Mouse (Mus musculus) urinary bladder, postnatal 25 days (tissue): Measurements from ENCODE around the gene Dnase1l3.

Source experiments
- DNase-seq: peaks from one replicate; pipeline ENCODE4 v3.0.0; 2022; ENCODE audit warnings: low spot score

The Dnase1l3 gene

GRCm38 (mm10) chr14:7975177-7975576, 19.2 kb downstream of the Dnase1l3 start:
- no peak for DNase-seq

GRCm38 (mm10) chr14:7974643-7975042, 19.7 kb downstream of the Dnase1l3 start:
- no peak for DNase-seq

DNA sequence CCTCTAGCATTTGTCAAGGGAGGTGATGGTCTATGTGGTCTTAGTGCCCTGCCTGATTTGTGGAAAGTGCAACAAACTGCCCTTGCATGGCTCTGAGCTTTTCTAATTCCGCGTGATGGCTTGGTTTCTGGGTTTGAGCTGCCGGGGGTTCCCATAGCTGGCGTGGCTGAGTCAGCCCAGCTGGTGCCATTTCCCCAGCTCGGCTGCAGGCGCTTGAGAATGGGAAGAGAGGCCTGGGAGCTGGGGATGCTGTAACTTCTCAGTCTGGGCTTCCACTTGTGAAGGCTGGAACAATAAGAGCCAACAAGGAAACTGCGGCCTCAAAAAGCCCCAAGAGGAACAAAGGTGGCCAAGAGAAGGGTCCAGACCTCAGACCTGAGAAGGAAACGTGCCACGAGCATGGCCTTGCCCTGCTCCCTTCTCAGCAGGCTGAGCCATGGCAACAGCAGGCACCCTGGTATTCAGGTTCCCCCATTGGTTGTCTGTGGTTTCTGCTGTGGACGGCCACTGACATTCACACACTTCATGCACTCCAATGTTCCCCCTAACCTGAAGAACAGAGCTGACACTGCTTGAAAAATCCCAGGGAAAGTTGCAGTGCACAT, 22.4 kb downstream of the Dnase1l3 start:
- DNase-seq = no peak

DNA sequence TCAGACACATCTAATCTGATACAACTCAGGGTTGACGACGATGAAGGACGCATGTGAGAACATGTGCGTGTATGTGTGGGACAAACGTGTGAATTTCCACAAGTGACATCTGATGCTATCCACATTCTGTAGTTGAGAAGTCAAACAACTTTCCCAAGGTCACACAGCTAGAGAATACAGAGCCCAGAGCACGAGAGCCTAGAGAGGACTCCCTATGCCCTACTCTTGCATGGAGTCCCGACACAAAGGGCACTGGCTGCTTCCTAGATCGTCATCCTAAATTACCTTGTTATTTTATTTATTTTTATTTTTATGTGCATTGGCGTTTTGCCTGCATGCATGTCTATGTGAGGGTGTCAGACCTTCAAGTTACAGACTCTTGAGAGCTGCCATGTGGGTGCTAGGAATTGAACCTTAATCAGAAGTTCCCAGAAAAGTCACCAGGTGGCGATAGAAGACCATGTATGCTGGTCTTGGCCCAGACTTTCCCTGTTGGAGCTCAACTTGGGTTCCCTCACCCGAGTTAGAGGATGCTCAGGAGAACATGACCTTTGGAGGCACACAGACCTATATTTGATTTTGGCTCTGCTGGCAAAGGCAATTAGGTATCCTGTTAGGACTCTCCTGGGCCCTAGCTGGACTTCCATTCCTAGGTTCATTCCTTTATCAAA, 30.0 kb downstream of the Dnase1l3 start:
- peak; percentile 61 for DNase-seq

GRCm38 (mm10) chr14:7963160-7963559, 31.2 kb downstream of the Dnase1l3 start:
- DNase-seq = no peak

DNA sequence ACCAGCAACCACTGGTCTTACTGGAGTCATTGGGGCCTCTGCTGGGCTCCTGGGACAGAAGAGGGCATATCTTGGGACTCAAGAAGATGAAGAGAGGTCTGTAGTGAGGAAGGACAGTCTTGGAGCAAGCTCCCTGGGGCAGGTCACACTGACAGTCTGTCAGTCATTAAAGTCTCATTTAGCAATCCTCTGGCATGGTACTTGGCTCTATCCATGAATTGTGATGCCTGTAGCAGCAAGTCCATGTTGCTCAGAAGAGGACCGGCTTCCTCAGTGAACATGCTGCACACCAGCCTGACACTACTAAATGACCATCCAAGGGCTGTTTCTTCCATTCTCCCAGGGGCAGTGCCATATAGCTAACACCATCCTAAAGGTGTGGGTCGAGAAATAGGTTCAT, 31.7 kb downstream of the Dnase1l3 start:
- no peak for DNase-seq

DNA sequence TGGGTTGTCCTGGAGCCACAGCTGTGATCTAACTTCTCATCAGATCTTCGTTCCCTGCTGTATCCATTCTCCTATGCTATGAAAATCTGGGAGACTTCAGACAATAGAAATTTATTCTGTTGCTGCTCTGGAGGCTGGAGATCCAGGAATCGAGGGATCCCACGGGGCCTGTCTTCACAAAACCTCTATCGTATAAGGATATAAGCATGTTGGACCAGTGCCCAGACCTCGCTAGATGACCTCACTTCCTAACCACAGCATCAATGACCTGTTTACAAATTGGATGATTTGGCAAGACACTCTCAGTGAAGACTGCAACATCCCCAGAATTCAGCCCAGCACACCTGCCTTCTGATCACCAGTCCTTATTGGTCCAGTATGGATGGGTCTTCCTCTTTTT, 32.7 kb downstream of the Dnase1l3 start:
- DNase-seq = no peak

GRCm38 (mm10) chr14:7960616-7961015, 33.8 kb downstream of the Dnase1l3 start:
- no peak for DNase-seq

DNA sequence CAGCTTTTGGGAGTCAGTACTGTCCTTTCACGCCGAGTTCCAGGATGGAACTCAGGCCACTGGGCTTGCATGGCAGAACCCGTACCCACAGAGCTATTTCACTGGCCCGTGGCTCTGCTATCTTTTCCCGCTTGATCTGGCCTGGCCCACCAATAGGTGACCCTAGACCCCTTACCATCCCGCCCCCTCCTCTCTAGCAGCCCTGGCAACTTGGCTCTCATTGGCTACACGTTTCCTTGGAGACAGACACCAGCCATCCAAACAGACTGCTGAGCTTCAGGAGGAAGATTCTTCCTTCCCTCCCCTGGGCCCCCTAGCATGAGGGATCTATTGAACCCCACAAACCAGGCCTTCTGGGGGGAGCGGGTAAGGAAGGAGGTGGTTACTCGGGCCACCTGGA, 37.3 kb downstream of the Dnase1l3 start, which contains the start of gene Gm45521:
Gm45521 (plus strand) TSS at position 240 of the 400 bp plus-strand sequence.
- DNase-seq = no peak

DNA sequence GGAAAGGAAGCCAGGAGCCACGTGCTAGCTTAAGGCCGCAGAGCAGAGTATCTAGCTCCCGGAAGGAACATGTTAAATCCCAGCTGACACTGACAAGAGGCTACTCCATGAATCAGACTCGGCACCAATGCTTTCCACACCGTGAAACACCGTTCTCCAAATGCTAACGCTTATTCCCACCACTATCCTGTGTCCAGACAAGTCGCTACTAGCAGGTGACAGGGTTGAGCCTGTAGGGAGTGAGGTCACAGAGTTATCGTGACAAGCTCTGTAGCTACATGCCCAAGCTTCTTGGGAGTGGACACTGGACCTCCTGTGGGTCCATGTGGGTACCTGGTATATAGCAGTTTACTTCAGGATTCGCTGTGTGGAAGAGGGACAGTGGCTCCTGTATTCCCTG, 37.9 kb downstream of the Dnase1l3 start:
- DNase-seq = peak; percentile 48

GRCm38 (mm10) chr14:7954071-7954471, 40.3 kb downstream of the Dnase1l3 start:
- peak; percentile 44 for DNase-seq

DNA sequence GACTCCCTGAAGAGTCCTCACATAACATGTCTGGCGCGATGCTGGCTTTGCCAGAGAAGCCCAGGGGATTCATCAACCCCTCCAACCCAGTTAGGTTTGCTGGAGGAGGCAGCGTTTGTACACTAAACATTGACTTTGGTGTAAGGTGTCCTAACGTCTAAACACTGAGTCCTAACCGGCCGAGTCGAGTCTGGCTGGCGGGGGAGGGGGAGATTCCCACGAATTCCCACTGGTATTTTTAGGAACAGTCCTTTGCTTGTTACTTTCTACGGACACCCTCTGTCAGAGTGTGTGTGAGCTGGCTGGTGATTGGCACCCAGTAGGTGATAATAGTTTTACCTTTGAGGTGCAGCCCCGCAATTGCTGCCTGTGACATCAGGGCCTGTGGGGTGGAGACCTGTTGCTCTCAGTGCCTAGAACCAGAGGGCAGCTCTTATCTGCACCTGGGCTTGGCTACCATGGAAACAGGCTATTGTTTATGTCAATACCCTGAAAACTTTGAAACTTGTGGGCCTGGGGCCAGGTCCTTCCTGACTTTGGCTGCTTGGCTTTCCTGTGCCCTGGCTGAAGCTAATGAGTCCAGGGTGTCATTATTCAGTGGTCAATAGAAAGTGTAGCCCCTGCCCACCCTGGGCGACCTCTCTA, 41.6 kb downstream of the Dnase1l3 start:
- no peak for DNase-seq

- no peak for DNase-seq
Observed at GRCm38 (mm10) chr14:7951234-7951633, 43.1 kb downstream of the Dnase1l3 start.

DNA sequence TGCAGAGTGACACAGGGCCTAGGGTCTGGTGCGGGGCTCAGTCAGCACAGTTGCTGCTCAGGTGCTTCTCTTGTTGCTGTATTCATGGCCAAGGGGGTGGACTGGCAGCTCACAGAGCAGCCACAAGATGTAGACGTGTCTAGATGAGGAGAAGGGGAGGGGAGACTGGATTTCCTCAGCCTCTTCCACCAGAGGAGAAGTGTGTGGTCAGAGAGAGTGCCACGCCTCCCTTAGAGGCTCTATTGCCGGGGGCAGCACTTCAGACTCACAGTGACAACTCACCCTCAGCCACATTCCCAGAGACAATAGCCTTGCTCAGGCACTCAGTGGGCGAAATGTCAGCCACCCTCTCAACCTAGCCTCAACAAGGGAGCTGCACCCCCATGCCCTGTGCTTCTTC, 49.1 kb downstream of the Dnase1l3 start:
- DNase-seq = no peak

DNA sequence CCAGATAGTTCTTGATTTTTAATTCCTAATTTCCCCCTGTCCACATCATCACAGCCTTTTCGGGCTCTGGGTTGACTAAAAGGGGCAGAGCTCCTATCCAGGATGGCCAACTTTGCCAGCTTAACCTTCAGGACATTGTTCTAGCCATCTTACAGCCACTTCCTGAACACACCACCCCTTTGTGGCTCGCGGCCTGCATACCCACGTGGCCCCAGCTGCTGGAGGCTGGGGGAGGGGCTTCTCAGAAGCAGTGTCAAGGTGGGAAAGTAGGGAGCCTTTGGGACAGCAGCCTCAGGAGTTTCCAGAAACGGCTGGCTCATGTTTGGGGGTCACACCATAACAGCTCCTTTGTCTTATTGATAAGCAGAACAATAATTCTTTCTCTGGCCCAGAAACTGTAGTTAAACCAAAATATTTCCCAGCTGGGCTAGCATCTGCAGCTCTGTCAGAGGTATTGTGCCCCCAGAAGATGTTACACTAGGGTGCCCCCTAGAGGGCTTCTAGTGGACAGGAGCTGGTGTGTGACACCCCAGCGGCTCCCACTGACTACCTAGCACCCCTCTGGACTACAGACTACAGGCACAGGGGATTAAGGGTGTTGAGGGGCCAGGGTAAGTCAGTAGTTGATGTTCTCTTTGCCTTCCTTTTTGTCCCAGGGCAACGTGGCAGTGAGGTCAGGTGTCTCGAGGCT, 49.9 kb downstream of the Dnase1l3 start:
- no peak for DNase-seq

GRCm38 (mm10) chr14:7943801-7944135, 50.6 kb downstream of the Dnase1l3 start:
- DNase-seq = no peak

GRCm38 (mm10) chr14:7943101-7943800, 51.1 kb downstream of the Dnase1l3 start:
- no peak for DNase-seq

GRCm38 (mm10) chr14:7941413-7941812, 53.0 kb downstream of the Dnase1l3 start:
- DNase-seq = no peak

DNA sequence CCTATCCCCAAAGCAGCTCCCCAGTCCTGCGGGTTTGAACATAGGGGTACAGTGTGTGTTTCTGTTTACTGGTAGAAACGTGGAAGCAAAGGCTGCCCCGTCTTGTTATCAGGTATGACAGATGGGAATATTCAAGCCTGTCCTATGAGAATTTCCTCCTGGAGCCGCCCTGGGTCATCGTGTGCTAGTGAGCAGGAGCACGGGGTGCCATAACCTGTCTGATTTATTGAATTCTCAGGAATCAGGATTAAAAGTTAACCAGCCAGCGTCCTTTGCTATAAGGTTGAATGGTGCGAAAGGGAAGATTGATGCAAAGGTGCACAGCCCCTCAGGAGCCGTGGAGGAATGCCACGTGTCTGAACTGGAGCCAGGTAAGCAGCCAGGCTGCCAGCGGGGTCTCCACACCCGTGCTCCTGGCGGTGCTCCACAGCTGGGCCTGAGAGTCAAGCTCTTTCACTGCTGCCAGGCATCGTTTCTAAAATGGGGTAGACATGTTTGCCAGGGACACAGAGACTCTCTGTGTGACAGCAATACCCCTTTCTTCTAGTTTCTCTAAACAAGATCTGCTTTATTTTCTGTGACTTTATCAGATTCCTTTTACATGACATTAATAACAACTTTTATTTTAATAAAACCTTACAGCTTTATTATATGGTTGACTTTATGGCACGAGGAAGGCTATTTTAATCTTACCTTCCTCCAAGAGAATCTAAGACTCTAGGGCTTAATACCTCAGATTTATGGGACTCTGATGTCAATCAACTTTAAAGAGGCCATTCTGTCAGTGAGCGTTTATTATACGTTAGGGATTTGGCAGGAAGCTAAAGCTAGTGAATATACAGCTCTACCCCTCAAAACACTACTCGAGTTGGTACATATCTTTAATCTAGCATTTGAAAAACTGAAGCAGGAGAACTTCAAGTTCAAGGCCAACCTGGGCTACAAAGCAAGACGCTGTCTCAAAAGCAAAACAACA, 55.3 kb downstream of the Dnase1l3 start:
- DNase-seq = no peak

DNA sequence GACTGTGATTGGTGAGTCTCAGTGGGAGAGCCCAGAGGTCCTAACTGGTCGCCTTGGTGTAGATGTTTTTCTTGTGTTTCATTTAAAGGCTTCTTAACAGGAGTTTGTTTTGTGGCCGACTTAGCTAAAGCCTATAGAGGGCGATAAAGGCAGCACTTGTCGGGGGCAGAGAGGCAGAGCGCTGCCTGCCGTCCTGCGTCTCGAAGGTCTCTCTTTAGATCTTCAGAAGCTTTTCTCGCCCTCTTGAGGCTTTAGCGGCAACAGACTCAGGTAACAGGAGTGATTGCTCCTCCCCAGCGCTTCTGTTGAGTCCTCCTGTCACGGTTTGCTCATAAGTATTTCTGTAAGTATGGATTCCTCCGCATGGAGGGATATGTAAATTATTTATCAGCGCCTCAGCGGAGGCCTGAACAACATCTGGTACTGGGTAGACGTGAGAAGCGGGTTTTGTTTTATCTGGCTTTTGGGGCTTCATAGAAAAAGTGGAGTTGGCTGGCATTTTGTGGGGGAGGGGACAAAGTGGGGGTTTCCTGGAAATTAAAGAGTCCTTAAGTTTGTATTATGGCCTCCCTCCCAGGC, 57.2 kb downstream of the Dnase1l3 start:
- no peak for DNase-seq

DNA sequence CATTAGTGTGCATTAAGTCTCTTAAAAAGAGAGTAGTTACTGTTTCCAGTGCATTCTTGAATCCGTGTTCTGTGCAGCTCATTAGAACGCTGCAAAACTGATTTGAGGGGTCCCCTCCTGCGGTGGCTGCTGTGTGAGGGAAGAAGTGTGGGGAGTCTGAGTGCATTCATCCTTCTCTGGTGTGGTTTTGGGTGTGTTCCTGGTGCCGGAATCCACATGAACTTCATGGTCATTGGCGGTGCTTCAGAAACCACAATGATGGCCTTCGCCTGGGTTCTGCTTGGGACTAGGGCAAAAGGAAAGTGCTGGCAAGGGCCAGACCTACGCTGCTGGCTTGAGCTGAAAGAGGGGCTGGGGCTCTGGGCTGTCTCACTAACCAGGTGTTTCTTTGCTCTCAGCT, 60.2 kb downstream of the Dnase1l3 start:
- DNase-seq = no peak
